ENCODE assay signal across 9 mouse cellular contexts in genomic region chr5:138997936-138998580, GRCm38 (mm10). TPM values are rescaled to one million over a fixed set of nuclear protein-coding genes. Genes with fewer than 3 reads are reported as not detected.
DNase-seq lines count a peak whose midpoint lies in the region; ATAC-seq and TF ChIP-seq lines count a peak whose summit lies in the region.
"Had no signal": no experiment of that assay in that cellular context is flagged by ENCODE, and none has a peak within 500 bp of the region (broad histone marks: within the 10 kb centered on the region; RNA-seq: fewer than 3 reads in every experiment).

No protein-coding gene starts in this region.

- H3K9me3 ChIP-seq in heart, embryonic 15.5 days (replicated peaks), result 0 out of 2 replicates have a peak, but pooled peaks cover under 1% of the 10 kb centered on the region
- H3K9me3 ChIP-seq in kidney, postnatal 0 days (replicated peaks; ENCODE audit: low read length), result 0 out of 2 replicates have a peak, but pooled peaks cover 5% of the 10 kb centered on the region

- peaks cover 53% of the 10 kb centered on the region for H3K4me1 ChIP-seq in heart, embryonic 15.5 days (replicated peaks)
- H3K4me1 ChIP-seq in kidney, postnatal 0 days (replicated peaks; ENCODE audit: insufficient read depth, low read length), result peaks cover 15% of the 10 kb centered on the region

- peak; percentile 32 for ATAC-seq in heart, embryonic 15.5 days (replicated peaks; ENCODE audit: insufficient number of reproducible peaks, insufficient read depth, low FRiP score, low read depth)
- no peak for ATAC-seq in kidney, postnatal 0 days (replicated peaks; ENCODE audit: low FRiP score, low read depth)
- no peak for ATAC-seq in monocyte, adult 5-6 weeks (replicated peaks; ENCODE audit: insufficient number of reproducible peaks, low FRiP score, low TSS enrichment, poor library complexity, severe bottlenecking)

- peak overlapping the region; percentile 88; the same call in 1 of the 2 replicates for H3K27ac ChIP-seq in layer of hippocampus, adult 2 months
- peak overlapping the region; percentile 98 for H3K27ac ChIP-seq in heart, embryonic 15.5 days
- H3K27ac ChIP-seq in kidney, postnatal 0 days, result peak overlapping the region; percentile 6; the same call in 1 of the 2 replicates

- H3K36me3 ChIP-seq in heart, embryonic 15.5 days, result no peaks in the 10 kb centered on the region
- no peaks in the 10 kb centered on the region for H3K36me3 ChIP-seq in kidney, postnatal 0 days (ENCODE audit: insufficient read depth, low read length)

- H3K4me3 ChIP-seq in layer of hippocampus, adult 2 months, result peak overlapping the region; percentile 76
- peak overlapping the region; percentile 88 for H3K4me3 ChIP-seq in heart, embryonic 15.5 days
- peak overlapping the region; percentile 27 for H3K4me3 ChIP-seq in kidney, postnatal 0 days (replicated peaks; ENCODE audit: low read depth, low read length)

- TF ChIP-seq CTCF in layer of hippocampus, adult 2 months (conservative IDR thresholded peaks at IDR 0.05), result no peak
- no peak for TF ChIP-seq CTCF in kidney, postnatal 0 days (IDR thresholded peaks at IDR 0.05; ENCODE audit: low read depth)

- H3K27me3 ChIP-seq in heart, embryonic 15.5 days, result peaks cover 45% of the 10 kb centered on the region
- 0 out of 2 replicates have a peak, but pooled peaks cover 18% of the 10 kb centered on the region for H3K27me3 ChIP-seq in kidney, postnatal 0 days (ENCODE audit: insufficient read depth, low read length)

- H3K9ac ChIP-seq in heart, embryonic 15.5 days, result peak overlapping the region; percentile 95
- peak overlapping the region; percentile 40 for H3K9ac ChIP-seq in kidney, postnatal 0 days (ENCODE audit: low read depth, low read length)

- WGBS in heart, embryonic 15.5 days, result 1% methylated on average over 30 of the region's 30 CpGs
- WGBS in kidney, postnatal 0 days, result 1% methylated on average over 30 of the region's 30 CpGs

- peak overlapping the region; percentile 79 for H3K4me2 ChIP-seq in heart, embryonic 15.5 days
- peak overlapping the region; percentile 94 for H3K4me2 ChIP-seq in kidney, postnatal 0 days (ENCODE audit: low read length)

- DNase-seq in layer of hippocampus, adult 2 months (ENCODE audit: low spot score in 2 of 2), result peak in 1 of 2 experiments; percentile 35
- DNase-seq in layer of hippocampus, adult 9-10 months (ENCODE audit: low spot score), result no peak
- DNase-seq in embryo, embryonic 10.5 days (ENCODE audit: low spot score), result peak; percentile 40
- DNase-seq in kidney, postnatal 0 days (ENCODE audit: low spot score), result peak; percentile 59
- peak; percentile 24 for DNase-seq in lung, postnatal 14 days
- DNase-seq in skeletal muscle tissue, adult 2 months (ENCODE audit: low read depth, low spot score), result peak; percentile 52

RNA-seq across cellular contexts. Expression of gene Pdgfa, which starts 0.9 kb away (rescaled TPM):
- total RNA-seq in layer of hippocampus, adult 2 months (2021), result 10 to 100 TPM; 37.5 to 41.3 TPM
- 46.0 and 51.1 TPM in 2 replicates for polyA plus RNA-seq in heart, embryonic 15.5 days (2015; fragmentation: Nextera tagmentation; extraction: Ambion mirVana)
- polyA plus RNA-seq in kidney, postnatal 0 days (2015; fragmentation: Nextera tagmentation; extraction: Ambion mirVana), result 75.2 and 77.7 TPM in 2 replicates
- 1.1 to 1.7 TPM in 2 of 3 replicates, not detected in the other for total RNA-seq in monocyte, adult 5-6 weeks (2017)
- total RNA-seq: MEL had no signal

Comparison
In these comparisons a context has a peak if more than half of its experiments do, and no peak if none do; other contexts are left out.
1. H3K27ac ChIP-seq: peak in every context shown above with its lines; median percentile 98 in heart, embryonic 15.5 days; 88 in layer of hippocampus, adult 2 months; 6 in kidney, postnatal 0 days.
2. H3K4me3 ChIP-seq: peak in every context shown above with its lines; median percentile 88 in heart, embryonic 15.5 days; 76 in layer of hippocampus, adult 2 months; 27 in kidney, postnatal 0 days.
3. RNA of gene Pdgfa, which starts 0.9 kb away (total RNA-seq): 37.5 to 41.3 TPM in layer of hippocampus, adult 2 months; 1.1 to 1.7 TPM in monocyte, adult 5-6 weeks; every median in the first group is over 10 times any median in the second.